Mouse (Mus musculus): ENCODE data around the gene H2-Eb2. TPM values are rescaled to one million over a fixed set of nuclear protein-coding genes. Genes with fewer than 3 reads are reported as not detected.

H2-Eb2 gene
- polyA plus RNA-seq, 1 experiment = not detected

DNA sequence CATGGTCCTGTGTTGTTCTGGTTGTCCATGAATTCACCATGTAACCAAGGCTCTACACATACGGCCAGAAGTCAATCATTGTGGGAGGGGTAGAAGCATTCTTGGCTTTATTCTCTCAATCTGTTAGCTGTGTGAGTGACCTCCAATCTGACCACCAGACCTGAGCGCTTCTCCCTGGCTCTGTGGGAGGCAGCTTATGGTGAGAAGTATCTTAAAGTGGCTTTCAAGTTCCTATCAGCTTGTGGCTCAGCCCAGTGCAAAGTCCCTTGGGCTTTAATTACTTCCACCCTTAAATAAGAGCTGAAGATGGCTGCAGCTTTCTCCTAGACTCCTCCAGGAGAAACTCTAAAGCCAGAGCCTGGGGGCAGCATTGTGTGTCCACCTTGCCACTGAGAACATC is 51.4 kb downstream of the H2-Eb2 start, which contains the start of gene Btnl1:
Gene Btnl1 (plus strand): TSS at position 286 of the 400 bp plus-strand sequence.
- H3K27me3 ChIP-seq (ENCODE audit: control insufficient read depth, insufficient read depth, low read length) = no peaks in the 10 kb centered on the region
- no peak within 1 kb of the TSS for H3K4me3 ChIP-seq (ENCODE audit: control insufficient read depth, low read depth, low read length)
- H3K4me1 ChIP-seq (ENCODE audit: control insufficient read depth, insufficient read depth, low read length) = no peaks in the 10 kb centered on the region
- TF ChIP-seq CTCF (IDR thresholded peaks at IDR 0.05; ENCODE audit: control insufficient read depth, insufficient read depth, insufficient replicate concordance, low read depth, low read length) (no peak), POLR2A (IDR thresholded peaks at IDR 0.05; ENCODE audit: control insufficient read depth, low read depth, low read length) (no peak)
- no peak within 1 kb of the TSS for H3K27ac ChIP-seq (ENCODE audit: control insufficient read depth, insufficient read depth, low read depth, low read length)
- no peaks in the 10 kb centered on the region for H3K36me3 ChIP-seq (ENCODE audit: control insufficient read depth, insufficient read depth, low read length)

GRCm38 (mm10) chr17:34377450-34378209 is 52.2 kb downstream of the H2-Eb2 start:
- Histone ChIP-seq H3K4me3 (ENCODE audit: control insufficient read depth, low read depth, low read length) (no peak overlapping the region), H3K4me1 (ENCODE audit: control insufficient read depth, insufficient read depth, low read length) (no peaks in the 10 kb centered on the region), H3K36me3 (ENCODE audit: control insufficient read depth, insufficient read depth, low read length) (no peaks in the 10 kb centered on the region), H3K27ac (ENCODE audit: control insufficient read depth, insufficient read depth, low read depth, low read length) (no peak overlapping the region), H3K27me3 (ENCODE audit: control insufficient read depth, insufficient read depth, low read length) (no peaks in the 10 kb centered on the region)
- TF ChIP-seq CTCF (IDR thresholded peaks at IDR 0.05; ENCODE audit: control insufficient read depth, insufficient read depth, insufficient replicate concordance, low read depth, low read length) (no peak), POLR2A (IDR thresholded peaks at IDR 0.05; ENCODE audit: control insufficient read depth, low read depth, low read length) (no peak)

DNA sequence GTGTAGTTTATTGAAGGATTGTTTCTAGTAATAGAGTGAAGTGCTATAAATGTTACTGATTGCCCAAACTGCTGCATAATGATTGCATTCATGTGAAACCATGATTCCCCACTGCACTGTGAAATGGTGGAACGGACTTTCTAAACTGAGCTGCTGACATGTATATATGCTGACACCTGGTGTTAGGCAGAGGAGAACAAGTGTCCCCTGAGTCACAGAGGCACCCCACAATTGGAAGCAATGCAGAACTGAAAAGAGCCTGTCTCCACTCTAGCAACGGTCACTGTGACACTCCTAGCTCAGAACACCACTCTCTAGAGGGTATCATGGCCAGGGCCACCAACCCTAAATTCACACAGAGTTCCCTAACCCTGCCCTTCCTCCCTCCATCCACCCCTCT is 53.3 kb downstream of the H2-Eb2 start:
- no peaks in the 10 kb centered on the region for H3K27me3 ChIP-seq (ENCODE audit: control insufficient read depth, insufficient read depth, low read length)
- H3K36me3 ChIP-seq (ENCODE audit: control insufficient read depth, insufficient read depth, low read length) = no peaks in the 10 kb centered on the region
- no peak overlapping the region for H3K27ac ChIP-seq (ENCODE audit: control insufficient read depth, insufficient read depth, low read depth, low read length)
- TF ChIP-seq POLR2A (IDR thresholded peaks at IDR 0.05; ENCODE audit: control insufficient read depth, low read depth, low read length) (no peak), CTCF (IDR thresholded peaks at IDR 0.05; ENCODE audit: control insufficient read depth, insufficient read depth, insufficient replicate concordance, low read depth, low read length) (no peak)
- H3K4me1 ChIP-seq (ENCODE audit: control insufficient read depth, insufficient read depth, low read length) = no peaks in the 10 kb centered on the region
- no peak overlapping the region for H3K4me3 ChIP-seq (ENCODE audit: control insufficient read depth, low read depth, low read length)

DNA sequence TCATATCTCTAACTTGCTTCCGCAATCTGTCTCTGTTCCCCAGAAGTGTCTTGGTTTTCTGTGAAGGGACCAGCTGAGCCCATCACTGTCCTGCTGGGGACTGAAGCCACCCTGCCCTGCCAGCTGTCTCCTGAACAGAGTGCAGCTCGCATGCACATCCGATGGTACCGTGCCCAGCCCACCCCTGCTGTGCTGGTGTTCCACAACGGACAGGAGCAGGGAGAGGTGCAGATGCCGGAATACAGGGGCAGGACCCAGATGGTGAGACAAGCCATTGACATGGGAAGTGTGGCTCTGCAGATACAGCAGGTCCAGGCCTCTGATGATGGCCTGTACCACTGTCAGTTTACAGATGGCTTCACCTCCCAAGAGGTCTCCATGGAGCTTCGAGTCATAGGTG is 54.0 kb downstream of the H2-Eb2 start:
- 0 out of 2 replicates have a peak, but pooled peaks have one; percentile 4 for TF ChIP-seq CTCF (IDR thresholded peaks at IDR 0.05; ENCODE audit: control insufficient read depth, insufficient read depth, insufficient replicate concordance, low read depth, low read length)
- TF ChIP-seq POLR2A (IDR thresholded peaks at IDR 0.05; ENCODE audit: control insufficient read depth, low read depth, low read length) = no peak
- no peak overlapping the region for H3K27ac ChIP-seq (ENCODE audit: control insufficient read depth, insufficient read depth, low read depth, low read length)
- no peaks in the 10 kb centered on the region for H3K27me3 ChIP-seq (ENCODE audit: control insufficient read depth, insufficient read depth, low read length)
- H3K36me3 ChIP-seq (ENCODE audit: control insufficient read depth, insufficient read depth, low read length) = no peaks in the 10 kb centered on the region
- no peak overlapping the region for H3K4me3 ChIP-seq (ENCODE audit: control insufficient read depth, low read depth, low read length)
- H3K4me1 ChIP-seq (ENCODE audit: control insufficient read depth, insufficient read depth, low read length) = no peaks in the 10 kb centered on the region

DNA sequence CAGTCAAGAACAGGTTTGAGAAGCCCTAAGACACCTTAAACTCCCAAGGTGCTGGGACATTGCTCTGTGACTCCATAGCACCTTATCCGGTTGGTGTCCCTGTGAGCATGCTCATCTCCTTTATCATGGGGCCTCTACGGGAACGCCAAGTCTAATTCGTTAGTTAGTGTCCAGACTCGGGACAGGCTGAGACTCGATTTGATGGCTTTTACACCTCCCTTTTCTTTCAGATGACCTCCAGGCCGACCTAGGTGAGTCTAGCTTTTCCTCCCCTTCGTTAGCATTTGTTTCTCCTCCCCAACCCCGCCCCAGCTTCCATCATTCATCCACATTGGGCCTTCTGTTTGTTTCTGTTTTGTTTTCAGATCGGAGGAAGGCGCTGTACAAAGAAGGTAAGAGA is 56.4 kb downstream of the H2-Eb2 start:
- H3K27ac ChIP-seq (ENCODE audit: control insufficient read depth, insufficient read depth, low read depth, low read length) = no peak overlapping the region
- TF ChIP-seq POLR2A (IDR thresholded peaks at IDR 0.05; ENCODE audit: control insufficient read depth, low read depth, low read length) (no peak), CTCF (IDR thresholded peaks at IDR 0.05; ENCODE audit: control insufficient read depth, insufficient read depth, insufficient replicate concordance, low read depth, low read length) (no peak)
- H3K4me1 ChIP-seq (ENCODE audit: control insufficient read depth, insufficient read depth, low read length) = no peaks in the 10 kb centered on the region
- no peaks in the 10 kb centered on the region for H3K27me3 ChIP-seq (ENCODE audit: control insufficient read depth, insufficient read depth, low read length)
- no peaks in the 10 kb centered on the region for H3K36me3 ChIP-seq (ENCODE audit: control insufficient read depth, insufficient read depth, low read length)
- no peak overlapping the region for H3K4me3 ChIP-seq (ENCODE audit: control insufficient read depth, low read depth, low read length)

- H3K4me1 ChIP-seq (ENCODE audit: control insufficient read depth, insufficient read depth, low read length) = no peaks in the 10 kb centered on the region
- no peaks in the 10 kb centered on the region for H3K36me3 ChIP-seq (ENCODE audit: control insufficient read depth, insufficient read depth, low read length)
- no peak overlapping the region for H3K27ac ChIP-seq (ENCODE audit: control insufficient read depth, insufficient read depth, low read depth, low read length)
- no peak for TF ChIP-seq POLR2A (IDR thresholded peaks at IDR 0.05; ENCODE audit: control insufficient read depth, low read depth, low read length)
- TF ChIP-seq CTCF (IDR thresholded peaks at IDR 0.05; ENCODE audit: control insufficient read depth, insufficient read depth, insufficient replicate concordance, low read depth, low read length) = peak; percentile 77; the same call in 1 of the 2 replicates
- no peaks in the 10 kb centered on the region for H3K27me3 ChIP-seq (ENCODE audit: control insufficient read depth, insufficient read depth, low read length)
- no peak overlapping the region for H3K4me3 ChIP-seq (ENCODE audit: control insufficient read depth, low read depth, low read length)
Measured at GRCm38 (mm10) chr17:34383212-34383611, 57.7 kb downstream of the H2-Eb2 start.

GRCm38 (mm10) chr17:34384699-34385098 is 59.2 kb downstream of the H2-Eb2 start:
- no peaks in the 10 kb centered on the region for H3K36me3 ChIP-seq (ENCODE audit: control insufficient read depth, insufficient read depth, low read length)
- no peaks in the 10 kb centered on the region for H3K27me3 ChIP-seq (ENCODE audit: control insufficient read depth, insufficient read depth, low read length)
- no peak overlapping the region for H3K27ac ChIP-seq (ENCODE audit: control insufficient read depth, insufficient read depth, low read depth, low read length)
- H3K4me1 ChIP-seq (ENCODE audit: control insufficient read depth, insufficient read depth, low read length) = no peaks in the 10 kb centered on the region
- H3K4me3 ChIP-seq (ENCODE audit: control insufficient read depth, low read depth, low read length) = no peak overlapping the region
- TF ChIP-seq CTCF (IDR thresholded peaks at IDR 0.05; ENCODE audit: control insufficient read depth, insufficient read depth, insufficient replicate concordance, low read depth, low read length) (no peak), POLR2A (IDR thresholded peaks at IDR 0.05; ENCODE audit: control insufficient read depth, low read depth, low read length) (no peak)

Measured in testis, adult 2 months (tissue).